Mouse (Mus musculus): ENCODE results near the gene Podxl.

Gene Podxl

GRCm38 (mm10) chr6:31563235-31564181 is at the start of gene Podxl:
Gene Podxl, minus strand, starts transcription at chr6:31563981.
- no peak for DNase-seq (ENCODE audit: extremely low read depth, low read depth, low spot score)

DNA sequence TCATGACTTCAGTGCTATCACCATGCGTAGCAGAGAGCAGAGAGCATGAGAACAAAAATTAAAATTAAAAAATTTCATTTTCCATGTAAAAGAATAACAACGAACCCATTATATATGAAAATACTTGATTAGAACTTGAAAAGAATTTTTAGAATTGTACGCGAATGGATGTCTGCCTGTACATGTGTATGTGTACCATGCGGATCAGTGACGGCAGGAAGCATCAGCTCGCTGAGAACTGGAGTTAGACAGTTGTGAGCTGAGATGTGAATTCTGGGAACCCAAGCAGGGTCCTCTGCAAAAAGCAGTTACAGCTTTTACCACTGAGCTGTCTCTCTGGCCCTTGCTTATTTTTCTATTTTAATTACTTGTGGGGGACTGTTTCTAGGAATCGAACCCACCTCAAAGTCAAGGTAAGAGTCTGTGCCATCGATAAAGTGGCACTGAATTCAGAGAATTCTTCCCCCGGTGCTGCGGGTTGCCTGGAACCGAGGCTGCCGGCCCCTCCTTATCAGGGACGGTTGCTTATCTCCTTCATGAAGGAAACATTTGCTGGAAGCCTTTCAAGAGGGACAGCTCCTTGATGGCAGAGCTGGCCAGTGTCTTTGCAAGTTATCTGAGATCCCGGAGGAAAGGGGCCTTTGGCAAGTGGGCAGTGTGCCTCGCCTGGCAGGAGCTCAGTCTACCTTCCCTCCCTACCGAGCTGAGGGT is 48.9 kb upstream of the Podxl start:
- DNase-seq (ENCODE audit: extremely low read depth, low read depth, low spot score), result no peak

- DNase-seq (ENCODE audit: extremely low read depth, low read depth, low spot score), result no peak
Measured at GRCm38 (mm10) chr6:31606429-31606828, 42.6 kb upstream of the Podxl start.

DNA sequence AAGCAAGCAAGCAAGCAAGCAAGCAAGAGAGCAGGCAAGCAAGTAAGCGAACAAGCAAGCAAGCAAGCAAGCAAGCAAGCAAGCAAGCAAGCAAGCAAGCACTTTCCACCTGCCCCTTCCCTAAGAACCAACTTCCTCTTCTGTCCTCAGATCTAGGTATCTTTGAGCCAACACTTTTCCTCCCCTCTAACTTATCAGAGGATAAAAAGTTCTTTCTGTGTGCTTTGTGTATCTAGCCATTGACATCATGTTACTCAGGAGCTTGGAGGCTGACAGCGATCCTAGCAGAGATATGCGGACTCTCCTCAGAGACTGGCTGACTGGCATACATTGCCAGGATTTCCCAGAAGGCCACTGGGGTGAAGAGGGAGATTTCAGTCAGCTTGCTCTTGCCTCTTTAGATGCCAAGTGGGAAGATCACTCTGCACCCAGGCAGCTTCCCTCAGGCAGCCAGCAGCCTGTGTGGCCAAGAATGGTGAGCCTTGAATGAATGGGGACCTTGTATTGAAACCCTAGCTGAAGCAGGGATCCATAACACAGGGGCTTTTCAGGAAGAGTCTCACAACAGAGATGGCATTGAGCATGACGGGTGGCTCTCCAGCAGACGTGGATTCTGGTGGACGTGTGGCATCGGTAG is 41.0 kb upstream of the Podxl start:
- no peak for DNase-seq (ENCODE audit: extremely low read depth, low read depth, low spot score)

GRCm38 (mm10) chr6:31602489-31602888 is 38.7 kb upstream of the Podxl start:
- DNase-seq (ENCODE audit: extremely low read depth, low read depth, low spot score), result no peak

DNA sequence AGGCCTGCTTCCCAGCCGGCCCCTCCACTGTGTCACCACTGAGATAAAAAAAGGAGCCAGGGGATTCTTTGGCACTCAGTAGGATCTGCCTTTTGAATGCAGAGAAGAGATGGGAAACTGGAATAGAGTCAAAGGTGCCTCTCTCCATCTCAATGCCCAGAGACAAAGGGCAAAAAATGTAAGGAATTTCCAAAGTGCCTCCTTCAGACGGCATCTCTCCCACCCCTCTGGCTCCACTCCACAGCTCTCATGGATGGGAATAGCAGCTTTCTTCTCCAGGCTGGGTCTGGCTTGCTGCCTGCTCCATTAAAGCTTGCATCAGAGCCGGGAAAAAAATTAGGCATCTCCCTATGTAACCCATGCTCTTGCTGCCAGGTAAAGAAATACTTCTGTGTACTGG is 37.4 kb upstream of the Podxl start:
- DNase-seq (ENCODE audit: extremely low read depth, low read depth, low spot score), result no peak

- DNase-seq (ENCODE audit: extremely low read depth, low read depth, low spot score), result no peak
Measured at GRCm38 (mm10) chr6:31599863-31600262, 36.1 kb upstream of the Podxl start.

GRCm38 (mm10) chr6:31598349-31598911 is 34.6 kb upstream of the Podxl start:
- DNase-seq (ENCODE audit: extremely low read depth, low read depth, low spot score), result no peak

- DNase-seq (ENCODE audit: extremely low read depth, low read depth, low spot score), result no peak
Measured at GRCm38 (mm10) chr6:31597136-31597460, 33.3 kb upstream of the Podxl start.

GRCm38 (mm10) chr6:31596346-31597135 is 32.8 kb upstream of the Podxl start:
- DNase-seq (ENCODE audit: extremely low read depth, low read depth, low spot score), result no peak

GRCm38 (mm10) chr6:31592579-31593238 is 28.9 kb upstream of the Podxl start:
- no peak for DNase-seq (ENCODE audit: extremely low read depth, low read depth, low spot score)

DNA sequence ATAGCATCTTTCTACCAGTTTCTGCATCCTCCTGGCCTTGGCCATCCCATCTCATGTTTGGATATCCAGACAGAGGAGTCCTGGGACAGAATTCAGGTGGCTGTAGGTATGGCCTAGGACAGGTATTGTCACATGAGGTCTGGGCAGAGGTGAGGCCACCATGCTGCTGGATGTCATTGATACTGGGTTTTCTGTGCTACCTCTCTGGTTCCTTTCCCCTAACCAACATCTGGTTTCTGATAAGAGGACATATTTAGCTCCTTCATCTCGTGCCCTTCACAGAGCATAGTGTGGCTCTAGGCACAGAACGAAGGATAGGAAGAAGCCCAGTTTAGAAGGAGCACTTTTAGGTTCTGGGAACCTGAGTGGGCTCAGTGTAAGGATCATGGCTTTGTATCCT is 28.3 kb upstream of the Podxl start:
- DNase-seq (ENCODE audit: extremely low read depth, low read depth, low spot score), result no peak

GRCm38 (mm10) chr6:31591676-31592075 is 27.9 kb upstream of the Podxl start:
- no peak for DNase-seq (ENCODE audit: extremely low read depth, low read depth, low spot score)

DNA sequence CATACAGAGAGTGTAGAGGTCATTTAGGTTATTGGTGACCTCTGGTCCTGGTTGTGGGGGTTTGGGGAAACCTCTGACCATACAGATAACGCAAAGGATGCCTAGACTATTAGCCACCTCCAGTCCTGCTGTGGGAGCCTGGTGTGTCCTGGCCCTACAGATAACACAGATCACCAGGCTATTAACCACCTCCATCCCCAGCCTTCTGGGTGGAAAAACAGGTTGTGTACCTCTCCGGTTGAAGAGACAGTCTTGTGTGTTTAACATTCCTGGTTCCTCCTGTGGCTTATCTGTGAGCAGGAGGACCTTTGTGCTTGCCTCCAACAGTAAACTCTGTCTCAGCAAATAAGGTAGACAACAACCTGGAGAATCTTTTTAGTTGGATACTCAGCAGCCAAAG is 27.0 kb upstream of the Podxl start:
- DNase-seq (ENCODE audit: extremely low read depth, low read depth, low spot score), result no peak

DNA sequence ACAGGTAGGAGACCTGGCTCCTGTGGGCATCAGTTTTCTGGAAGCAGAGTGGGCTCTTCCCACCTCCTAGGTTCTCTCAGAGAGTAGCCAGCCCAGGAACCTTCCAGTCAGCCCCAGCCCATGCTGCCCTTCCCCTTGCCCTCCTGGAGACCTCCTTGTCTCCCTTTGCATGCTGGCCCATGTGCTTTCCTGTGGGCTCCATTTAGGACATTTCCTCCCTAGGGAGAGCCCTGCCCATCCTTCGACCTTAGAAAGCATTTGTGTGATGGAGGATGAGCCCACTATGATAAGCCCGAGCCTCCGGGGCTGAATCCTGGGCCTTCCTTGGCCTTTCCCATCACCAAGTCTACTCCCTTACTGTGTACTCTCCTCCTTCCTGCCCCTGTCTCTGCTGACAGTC is 25.5 kb upstream of the Podxl start:
- no peak for DNase-seq (ENCODE audit: extremely low read depth, low read depth, low spot score)

DNA sequence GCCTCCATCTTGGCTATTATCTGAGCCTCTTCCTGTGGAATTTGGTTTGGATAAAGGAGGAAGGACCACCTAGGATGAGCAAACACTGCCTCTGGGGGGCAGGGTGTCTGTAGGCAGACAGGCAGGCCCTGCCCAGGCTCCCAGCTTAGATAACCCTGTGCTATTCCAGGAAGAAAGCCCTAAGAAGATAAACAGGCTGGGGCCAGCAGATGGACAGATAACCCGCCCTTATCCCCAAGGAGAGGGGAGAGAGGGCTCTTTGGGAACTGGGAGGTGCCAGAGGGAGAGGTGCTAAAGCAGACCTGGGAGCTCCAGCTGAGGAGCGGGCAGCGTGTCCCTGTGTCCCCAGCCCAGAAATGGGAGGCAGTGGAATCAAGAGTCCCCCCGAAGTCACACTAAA is 23.9 kb upstream of the Podxl start:
- DNase-seq (ENCODE audit: extremely low read depth, low read depth, low spot score), result no peak

DNA sequence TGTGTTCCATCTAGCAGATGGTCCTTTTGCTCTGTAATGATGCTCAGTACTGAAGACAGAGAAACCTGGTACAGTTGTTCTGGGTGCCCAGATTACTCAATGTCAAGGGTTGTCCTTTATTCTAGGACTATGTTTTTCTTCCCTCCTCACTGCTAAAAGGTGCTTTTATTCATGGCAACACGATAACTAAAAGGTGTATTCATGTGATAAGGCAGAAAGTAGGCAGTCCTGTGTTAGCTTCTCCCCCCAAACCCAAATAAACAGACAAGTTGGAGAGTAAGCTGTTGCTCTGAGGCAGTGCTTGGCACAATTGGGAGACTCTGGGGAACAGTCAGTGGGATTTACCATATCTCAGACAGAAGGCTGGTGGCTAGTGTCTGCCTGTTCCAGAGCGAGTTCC is 22.3 kb upstream of the Podxl start:
- DNase-seq (ENCODE audit: extremely low read depth, low read depth, low spot score), result no peak

GRCm38 (mm10) chr6:31576151-31576550 is 12.4 kb upstream of the Podxl start:
- no peak for DNase-seq (ENCODE audit: extremely low read depth, low read depth, low spot score)

GRCm38 (mm10) chr6:31575063-31575462 is 11.3 kb upstream of the Podxl start:
- no peak for DNase-seq (ENCODE audit: extremely low read depth, low read depth, low spot score)

DNA sequence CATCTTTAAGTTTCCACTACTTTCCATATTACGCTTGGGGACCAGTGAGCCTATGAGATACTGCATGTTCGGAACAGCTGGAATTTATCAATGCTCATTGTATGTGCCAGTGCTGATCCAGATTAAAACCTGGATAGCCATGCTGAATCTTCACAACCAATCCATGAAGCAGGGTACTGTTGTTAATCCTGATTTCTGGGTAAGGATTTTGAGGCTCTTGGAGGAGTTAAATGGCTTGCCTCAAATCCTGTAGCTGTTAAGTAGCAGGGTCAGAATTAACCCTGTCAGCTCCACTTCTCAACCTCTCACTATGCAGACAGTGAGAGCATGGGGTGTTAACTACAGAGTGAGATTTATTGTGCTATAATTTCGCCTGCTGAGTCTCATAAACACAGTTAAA is 7.7 kb upstream of the Podxl start:
- DNase-seq (ENCODE audit: extremely low read depth, low read depth, low spot score), result no peak

All from fat pad, adult 2 months (tissue).